ENCODE assay signal across 21 mouse cellular contexts in the genomic region with DNA sequence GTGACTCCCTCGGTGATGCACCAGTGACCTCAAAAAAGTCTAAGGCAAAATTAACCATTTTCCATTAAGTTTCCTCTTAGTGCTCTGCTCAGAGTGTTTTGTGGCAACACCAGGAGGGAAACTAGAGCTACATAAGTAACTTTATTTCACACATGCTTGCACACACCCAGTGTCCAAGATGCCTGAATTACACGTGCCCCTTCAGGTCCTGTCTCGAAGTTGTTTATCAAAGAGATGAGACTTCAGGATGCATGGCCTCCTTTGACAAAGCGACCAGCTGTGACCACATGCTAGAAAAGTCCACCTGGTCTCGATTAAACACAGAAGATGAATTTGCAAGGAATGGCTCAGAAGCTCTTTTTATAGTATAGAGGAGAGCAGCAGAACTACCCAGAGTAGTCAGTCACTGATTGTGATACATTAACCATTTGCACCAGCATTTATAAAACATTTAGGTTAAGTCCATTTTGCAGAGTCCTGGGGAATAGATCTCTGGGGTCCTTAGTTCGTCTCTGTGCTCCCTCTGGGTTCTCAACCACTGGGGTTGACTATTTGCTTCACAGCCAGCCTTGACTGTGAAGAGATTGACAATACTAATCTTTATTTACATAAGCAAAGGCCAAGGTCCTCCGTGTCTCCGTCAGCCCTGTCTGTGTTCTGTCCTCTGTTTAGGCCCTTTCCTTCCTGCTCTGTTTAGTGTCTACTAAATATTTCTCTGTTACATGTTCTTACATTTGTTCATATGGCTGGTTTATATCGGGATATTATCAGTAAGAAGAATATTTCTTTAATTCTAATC.
A peak's percentile ranks its signal among the peaks of the same experiment; 100 is the strongest.
DNase-seq lines count a peak whose midpoint lies in the region; ATAC-seq and TF ChIP-seq lines count a peak whose summit lies in the region.
"Had no signal": no experiment of that assay in that cellular context is flagged by ENCODE, and none has a peak within 500 bp of the region (broad histone marks: within the 10 kb centered on the region; RNA-seq: fewer than 3 reads in every experiment).

No protein-coding gene starts in this region.

- H3K27me3 ChIP-seq in kidney, embryonic 14.5 days (ENCODE audit: control insufficient read depth, insufficient read depth, low read length) = no peaks in the 10 kb centered on the region
- H3K27me3 ChIP-seq in stomach, embryonic 15.5 days (replicated peaks) = no peaks in the 10 kb centered on the region
- H3K27me3 ChIP-seq in stomach, postnatal 0 days (ENCODE audit: control insufficient read depth, insufficient read depth, low read length) = no peaks in the 10 kb centered on the region
- H3K27me3 ChIP-seq in liver, embryonic 13.5 days = no peaks in the 10 kb centered on the region
- H3K27me3 ChIP-seq: embryonic facial prominence, embryonic 13.5 days; hindbrain, embryonic 13.5 days; midbrain, embryonic 13.5 days; neural tube, embryonic 13.5 days had no signal

- peak; percentile 57; the same call in 1 of the 2 replicates for ATAC-seq in kidney, embryonic 14.5 days (ENCODE audit: low FRiP score, low TSS enrichment)
- peak; percentile 31; the same call in 1 of the 2 replicates for ATAC-seq in stomach, embryonic 15.5 days (ENCODE audit: insufficient read depth, low FRiP score, low read depth)
- no peak for ATAC-seq in stomach, postnatal 0 days (ENCODE audit: low FRiP score, low TSS enrichment)
- ATAC-seq in liver, embryonic 13.5 days (ENCODE audit: low read depth) = peak; percentile 47; the same call in 1 of the 2 replicates
- ATAC-seq: forebrain, postnatal 0 days; inflammation-experienced regulatory T-cells, adult 6 months; midbrain, embryonic 13.5 days had no signal

- H3K27ac ChIP-seq in kidney, embryonic 14.5 days (ENCODE audit: low read depth, low read length) = no peak overlapping the region
- no peak overlapping the region for H3K27ac ChIP-seq in stomach, embryonic 15.5 days
- H3K27ac ChIP-seq in stomach, postnatal 0 days (replicated peaks) = no peak overlapping the region
- H3K27ac ChIP-seq in liver, embryonic 13.5 days = peak overlapping the region; percentile 11; the same call in 1 of the 2 replicates
- H3K27ac ChIP-seq: embryonic facial prominence, embryonic 13.5 days; hindbrain, embryonic 13.5 days; midbrain, embryonic 13.5 days; neural tube, embryonic 13.5 days had no signal

- no peak for DNase-seq in kidney, postnatal 25 days
- no peak for DNase-seq in stomach, postnatal 0 days (ENCODE audit: low spot score)
- DNase-seq in liver, embryonic 13.5 days = no peak
- peak; percentile 18 for DNase-seq in yolk sac, embryonic 10.5 days (ENCODE audit: low spot score)
- DNase-seq in ovary, postnatal 10 days (ENCODE audit: low spot score) = no peak
- no peak for DNase-seq in neural tube, embryonic 10.5 days (ENCODE audit: extremely low spot score, low spot score)
- DNase-seq: adrenal gland, postnatal 10 days; cerebellum, adult 11 months; cerebellum, postnatal 25 days; forebrain, postnatal 0 days; heart, postnatal 10 days; lung, embryonic 14.5 days; thymus, adult 18-20 months had no signal

- 48% methylated on average over 9 of the region's 9 CpGs for WGBS in kidney, embryonic 14.5 days
- 32% methylated on average over 9 of the region's 9 CpGs for WGBS in stomach, embryonic 15.5 days
- 36% methylated on average over 9 of the region's 9 CpGs for WGBS in stomach, postnatal 0 days
- WGBS in liver, embryonic 13.5 days (ENCODE audit: insufficient replicate concordance) = 45% methylated on average over 9 of the region's 9 CpGs

- H3K4me1 ChIP-seq in kidney, embryonic 14.5 days (ENCODE audit: control insufficient read depth, insufficient read depth, low read length) = no peaks in the 10 kb centered on the region; the same call in 1 of the 2 replicates
- H3K4me1 ChIP-seq in stomach, embryonic 15.5 days = 0 out of 2 replicates have a peak, but pooled peaks cover 3% of the 10 kb centered on the region
- no peaks in the 10 kb centered on the region for H3K4me1 ChIP-seq in stomach, postnatal 0 days (replicated peaks; ENCODE audit: control insufficient read depth, insufficient read depth)
- no peaks in the 10 kb centered on the region for H3K4me1 ChIP-seq in liver, embryonic 13.5 days (replicated peaks)
- H3K4me1 ChIP-seq: neural tube, embryonic 13.5 days had no signal

- TF ChIP-seq EP300 in stomach, postnatal 0 days (optimal IDR thresholded peaks at IDR 0.05) = no peak

- no peaks in the 10 kb centered on the region for H3K9me3 ChIP-seq in kidney, embryonic 14.5 days (ENCODE audit: control insufficient read depth, low read length)
- no peaks in the 10 kb centered on the region for H3K9me3 ChIP-seq in stomach, embryonic 15.5 days
- H3K9me3 ChIP-seq in stomach, postnatal 0 days (ENCODE audit: control insufficient read depth, low read length) = no peaks in the 10 kb centered on the region
- no peaks in the 10 kb centered on the region for H3K9me3 ChIP-seq in liver, embryonic 13.5 days (replicated peaks)
- H3K9me3 ChIP-seq: embryonic facial prominence, embryonic 13.5 days; hindbrain, embryonic 13.5 days; midbrain, embryonic 13.5 days; neural tube, embryonic 13.5 days had no signal

- H3K4me2 ChIP-seq in kidney, embryonic 14.5 days (replicated peaks; ENCODE audit: low read depth, low read length) = no peak overlapping the region
- no peak overlapping the region for H3K4me2 ChIP-seq in stomach, embryonic 15.5 days
- no peak overlapping the region for H3K4me2 ChIP-seq in stomach, postnatal 0 days (replicated peaks; ENCODE audit: low read depth)
- no peak overlapping the region for H3K4me2 ChIP-seq in liver, embryonic 13.5 days
- H3K4me2 ChIP-seq: embryonic facial prominence, embryonic 13.5 days; heart, embryonic 11.5 days; hindbrain, embryonic 13.5 days; lung, embryonic 14.5 days; midbrain, embryonic 13.5 days; neural tube, embryonic 13.5 days had no signal

- no peak overlapping the region for H3K9ac ChIP-seq in kidney, embryonic 14.5 days (ENCODE audit: low read depth, low read length)
- H3K9ac ChIP-seq in stomach, embryonic 15.5 days = no peak overlapping the region
- H3K9ac ChIP-seq in stomach, postnatal 0 days (ENCODE audit: low read length) = no peak overlapping the region
- no peak overlapping the region for H3K9ac ChIP-seq in liver, embryonic 13.5 days
- H3K9ac ChIP-seq: embryonic facial prominence, embryonic 13.5 days; forebrain, postnatal 0 days; hindbrain, embryonic 13.5 days; lung, embryonic 14.5 days; midbrain, embryonic 13.5 days; neural tube, embryonic 13.5 days had no signal

- H3K36me3 ChIP-seq in kidney, embryonic 14.5 days (ENCODE audit: control insufficient read depth, insufficient read depth, low read length) = no peaks in the 10 kb centered on the region
- H3K36me3 ChIP-seq in stomach, embryonic 15.5 days = no peaks in the 10 kb centered on the region
- no peaks in the 10 kb centered on the region for H3K36me3 ChIP-seq in stomach, postnatal 0 days (ENCODE audit: control insufficient read depth, insufficient read depth, low read length)
- H3K36me3 ChIP-seq in liver, embryonic 13.5 days = no peaks in the 10 kb centered on the region
- H3K36me3 ChIP-seq: embryonic facial prominence, embryonic 13.5 days; hindbrain, embryonic 13.5 days; midbrain, embryonic 13.5 days; neural tube, embryonic 13.5 days had no signal

- no peak overlapping the region for H3K4me3 ChIP-seq in kidney, embryonic 14.5 days (ENCODE audit: low read length)
- no peak overlapping the region for H3K4me3 ChIP-seq in stomach, embryonic 15.5 days (replicated peaks)
- H3K4me3 ChIP-seq in stomach, postnatal 0 days (ENCODE audit: low read depth, low read length) = no peak overlapping the region
- no peak overlapping the region for H3K4me3 ChIP-seq in liver, embryonic 13.5 days (replicated peaks)
- H3K4me3 ChIP-seq: embryonic facial prominence, embryonic 13.5 days; hindbrain, embryonic 13.5 days; midbrain, embryonic 13.5 days; neural tube, embryonic 13.5 days had no signal

- TF ChIP-seq CTCF in stomach, postnatal 0 days (IDR thresholded peaks at IDR 0.05; ENCODE audit: low read depth) = no peak
